Mouse (Mus musculus): Measurements from ENCODE around the gene Gpr62. TPM values are rescaled to one million over a fixed set of nuclear protein-coding genes. Genes with fewer than 3 reads are reported as not detected.

Gpr62 gene
- polyA plus RNA-seq, 1 experiment, result 22.5 TPM

DNA sequence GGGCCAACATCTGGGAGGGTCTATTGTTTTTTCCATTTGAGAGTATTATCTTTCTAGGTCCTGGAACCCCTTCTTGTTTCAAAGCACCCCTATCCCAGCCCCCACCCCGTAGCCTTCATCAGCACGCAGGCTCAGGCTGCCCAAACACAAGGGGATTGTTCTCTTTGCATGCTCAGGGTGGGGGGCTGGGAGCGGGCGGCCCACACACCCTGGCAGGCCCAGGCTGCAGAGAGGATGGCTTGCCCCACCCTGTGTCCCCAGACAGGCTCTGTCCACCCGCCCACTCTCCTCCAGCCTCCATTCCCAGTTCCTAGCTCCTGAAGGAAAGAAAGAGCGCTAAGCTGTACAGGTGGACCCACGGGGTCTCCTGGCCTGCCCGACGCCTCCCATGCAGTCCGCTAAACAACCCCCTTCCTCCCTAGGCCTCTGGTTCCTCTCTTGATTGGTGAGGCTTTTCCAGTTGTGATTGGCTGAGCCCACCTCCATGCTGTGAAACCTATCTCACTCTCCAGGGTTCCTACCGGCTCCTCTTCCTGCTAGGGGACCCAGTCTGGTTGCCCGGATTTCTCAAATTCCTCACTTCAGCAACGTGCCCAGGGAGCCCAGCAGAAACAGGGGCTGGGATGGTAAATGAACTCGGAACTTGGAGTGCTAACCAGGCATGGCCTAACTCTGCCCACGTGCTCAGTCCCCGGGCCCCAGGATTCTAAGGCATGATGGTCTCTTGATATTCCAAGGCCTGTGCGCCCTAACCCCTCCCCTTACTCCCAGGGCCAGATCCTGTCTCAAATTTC lies 10.7 kb downstream of the Gpr62 start:
- Histone ChIP-seq H3K27me3 (ENCODE audit: control insufficient read depth, insufficient read depth, low read length) (no peaks in the 10 kb centered on the region), H3K4me3 (ENCODE audit: control insufficient read depth, low read depth, low read length) (peak overlapping the region; percentile 66), H3K36me3 (ENCODE audit: control insufficient read depth, insufficient read depth, low read length) (no peaks in the 10 kb centered on the region), H3K27ac (ENCODE audit: control insufficient read depth, insufficient read depth, low read depth, low read length) (no peak overlapping the region), H3K4me1 (ENCODE audit: control insufficient read depth, insufficient read depth, low read length) (peaks cover 22% of the 10 kb centered on the region)
- TF ChIP-seq POLR2A (IDR thresholded peaks at IDR 0.05; ENCODE audit: control insufficient read depth, low read depth, low read length), result no peak

DNA sequence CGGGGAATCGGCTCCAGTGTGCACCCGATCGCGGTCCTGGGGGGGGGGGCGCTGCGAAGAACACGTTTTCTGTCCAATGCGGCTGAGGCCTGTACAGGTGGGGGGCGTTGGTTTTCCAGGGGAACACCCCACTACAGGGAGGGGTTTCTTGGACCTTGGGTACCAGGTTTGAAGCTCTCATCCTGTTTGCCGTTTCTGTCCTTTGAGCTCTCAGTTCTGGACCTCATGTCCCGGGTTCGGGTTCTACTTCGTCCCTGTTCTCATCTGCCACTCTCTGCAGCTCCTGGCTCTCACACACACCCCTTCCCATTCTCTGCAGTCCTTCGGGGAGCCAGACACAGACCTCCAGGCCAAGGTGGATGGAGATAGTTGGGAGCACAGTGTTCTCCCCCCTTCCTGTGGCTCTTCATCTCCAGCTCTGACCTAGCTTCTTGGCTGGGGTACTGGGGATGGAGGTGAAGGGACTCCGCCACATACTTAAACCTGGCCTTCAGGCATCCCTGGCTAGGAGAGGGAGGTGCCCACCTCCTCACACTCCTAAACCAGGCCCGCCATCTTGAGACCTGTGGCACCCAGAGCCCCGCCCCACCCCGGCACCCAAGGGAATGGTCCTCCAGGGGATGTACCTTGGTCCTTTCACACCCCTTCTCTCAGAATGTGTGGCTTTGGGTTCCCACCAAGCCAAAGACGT lies 11.5 kb downstream of the Gpr62 start:
- no peak for TF ChIP-seq POLR2A (IDR thresholded peaks at IDR 0.05; ENCODE audit: control insufficient read depth, low read depth, low read length)
- TF ChIP-seq CTCF (IDR thresholded peaks at IDR 0.05; ENCODE audit: control insufficient read depth, insufficient read depth, insufficient replicate concordance, low read depth, low read length), result no peak
- no peaks in the 10 kb centered on the region for H3K36me3 ChIP-seq (ENCODE audit: control insufficient read depth, insufficient read depth, low read length)
- peaks cover 22% of the 10 kb centered on the region for H3K4me1 ChIP-seq (ENCODE audit: control insufficient read depth, insufficient read depth, low read length)
- H3K4me3 ChIP-seq (ENCODE audit: control insufficient read depth, low read depth, low read length), result peak overlapping the region; percentile 66
- H3K27me3 ChIP-seq (ENCODE audit: control insufficient read depth, insufficient read depth, low read length), result no peaks in the 10 kb centered on the region
- no peak overlapping the region for H3K27ac ChIP-seq (ENCODE audit: control insufficient read depth, insufficient read depth, low read depth, low read length)

DNA sequence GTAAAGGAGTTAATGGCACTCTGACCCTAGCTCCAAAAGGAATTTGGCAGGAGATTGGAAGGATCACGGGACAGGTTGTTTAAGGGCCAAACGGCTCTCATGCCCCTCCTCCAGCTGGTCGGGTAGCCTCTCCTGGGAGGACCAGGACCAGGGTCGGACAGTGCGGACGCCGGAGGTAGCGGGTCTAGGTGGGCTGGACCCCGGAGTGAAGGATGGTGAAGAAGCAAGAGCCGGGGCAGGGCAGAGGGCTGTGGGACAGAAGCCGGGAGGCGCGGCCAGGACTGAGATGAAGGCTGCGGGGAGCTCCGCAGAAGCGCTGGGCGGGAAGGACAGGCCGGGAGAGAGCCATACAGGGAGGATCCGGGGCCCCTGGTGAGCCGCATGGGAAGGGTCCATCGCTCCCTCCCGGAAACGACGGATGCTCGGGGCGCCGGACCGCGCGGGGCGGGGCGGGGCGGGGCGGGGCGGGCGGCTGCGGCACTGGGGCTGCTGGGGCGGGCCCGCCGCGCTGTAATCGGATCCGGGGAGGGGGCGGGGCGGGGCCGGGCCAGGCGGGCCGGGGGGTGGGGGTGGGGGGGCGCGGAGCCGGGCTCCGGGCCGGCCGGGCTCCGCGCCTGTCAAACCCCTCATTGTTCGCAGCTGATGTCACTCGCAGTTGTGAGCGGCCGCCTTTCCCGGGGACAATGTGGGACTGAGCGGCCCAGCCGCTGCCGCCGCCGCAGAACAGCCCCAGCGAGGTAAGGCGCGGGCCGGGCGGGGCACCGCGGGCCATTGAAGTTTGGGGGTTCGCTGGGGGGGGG lies 12.3 kb downstream of the Gpr62 start, which contains the start of gene Pcbp4:
Gene Pcbp4, plus strand, starts transcription at position 21 of the 800 bp plus-strand sequence.
- TF ChIP-seq CTCF (IDR thresholded peaks at IDR 0.05; ENCODE audit: control insufficient read depth, insufficient read depth, insufficient replicate concordance, low read depth, low read length), result no peak
- TF ChIP-seq POLR2A (IDR thresholded peaks at IDR 0.05; ENCODE audit: control insufficient read depth, low read depth, low read length), result no peak
- peak within 1 kb of the TSS; percentile 89 for H3K4me3 ChIP-seq (ENCODE audit: control insufficient read depth, low read depth, low read length)
- H3K4me1 ChIP-seq (ENCODE audit: control insufficient read depth, insufficient read depth, low read length), result peaks cover 26% of the 10 kb centered on the region
- no peaks in the 10 kb centered on the region for H3K27me3 ChIP-seq (ENCODE audit: control insufficient read depth, insufficient read depth, low read length)
- H3K36me3 ChIP-seq (ENCODE audit: control insufficient read depth, insufficient read depth, low read length), result no peaks in the 10 kb centered on the region
- 0 out of 2 replicates have a peak within 1 kb of the TSS, but pooled peaks have one; percentile 12 for H3K27ac ChIP-seq (ENCODE audit: control insufficient read depth, insufficient read depth, low read depth, low read length)

DNA sequence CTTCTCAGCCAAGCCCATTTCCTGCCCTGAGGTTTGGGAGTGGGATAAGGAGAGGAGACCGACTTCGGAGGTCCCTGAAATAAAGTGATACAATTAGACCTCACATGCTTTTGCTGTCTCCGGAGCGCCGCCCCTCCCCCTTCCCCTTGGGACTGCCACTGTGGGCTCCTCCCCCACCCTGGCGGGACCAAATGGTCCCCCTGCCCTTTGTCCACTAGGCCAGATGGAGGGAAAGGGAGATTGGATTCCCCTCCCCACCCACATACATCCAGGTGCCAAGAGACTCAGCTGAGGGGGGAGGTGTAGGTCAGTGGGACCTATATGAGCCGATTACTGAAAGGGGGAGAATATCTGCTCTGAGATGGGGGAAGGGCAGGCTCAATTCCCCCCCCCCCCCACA lies 12.9 kb downstream of the Gpr62 start:
- Histone ChIP-seq H3K36me3 (ENCODE audit: control insufficient read depth, insufficient read depth, low read length) (no peaks in the 10 kb centered on the region), H3K4me1 (ENCODE audit: control insufficient read depth, insufficient read depth, low read length) (peaks cover 32% of the 10 kb centered on the region), H3K27me3 (ENCODE audit: control insufficient read depth, insufficient read depth, low read length) (no peaks in the 10 kb centered on the region), H3K27ac (ENCODE audit: control insufficient read depth, insufficient read depth, low read depth, low read length) (no peak overlapping the region), H3K4me3 (ENCODE audit: control insufficient read depth, low read depth, low read length) (peak overlapping the region; percentile 89)
- TF ChIP-seq CTCF (IDR thresholded peaks at IDR 0.05; ENCODE audit: control insufficient read depth, insufficient read depth, insufficient replicate concordance, low read depth, low read length) (no peak), POLR2A (IDR thresholded peaks at IDR 0.05; ENCODE audit: control insufficient read depth, low read depth, low read length) (no peak)

DNA sequence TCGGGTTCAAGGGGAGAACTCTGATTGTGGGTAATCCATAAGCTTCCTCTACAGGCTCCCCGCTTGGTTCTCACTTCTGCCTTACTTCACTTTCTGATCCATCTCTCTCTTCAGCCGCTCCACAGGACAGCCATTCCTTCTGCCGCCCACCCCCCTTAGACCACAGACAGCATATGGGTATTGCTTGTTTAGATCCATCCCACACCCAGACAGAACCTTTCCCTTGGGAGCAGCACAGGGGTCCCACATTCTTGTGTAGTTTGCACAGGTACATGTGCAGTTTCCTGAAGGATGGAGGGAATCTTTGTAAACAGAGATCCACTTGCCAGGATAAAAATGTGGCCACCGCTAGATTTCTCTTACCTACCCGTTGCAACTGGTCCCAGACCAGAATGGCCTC lies 13.4 kb downstream of the Gpr62 start:
- Histone ChIP-seq H3K27ac (ENCODE audit: control insufficient read depth, insufficient read depth, low read depth, low read length) (no peak overlapping the region), H3K4me3 (ENCODE audit: control insufficient read depth, low read depth, low read length) (peak overlapping the region; percentile 89), H3K27me3 (ENCODE audit: control insufficient read depth, insufficient read depth, low read length) (no peaks in the 10 kb centered on the region), H3K4me1 (ENCODE audit: control insufficient read depth, insufficient read depth, low read length) (peaks cover 36% of the 10 kb centered on the region), H3K36me3 (ENCODE audit: control insufficient read depth, insufficient read depth, low read length) (no peaks in the 10 kb centered on the region)
- TF ChIP-seq POLR2A (IDR thresholded peaks at IDR 0.05; ENCODE audit: control insufficient read depth, low read depth, low read length) (no peak), CTCF (IDR thresholded peaks at IDR 0.05; ENCODE audit: control insufficient read depth, insufficient read depth, insufficient replicate concordance, low read depth, low read length) (no peak)

DNA sequence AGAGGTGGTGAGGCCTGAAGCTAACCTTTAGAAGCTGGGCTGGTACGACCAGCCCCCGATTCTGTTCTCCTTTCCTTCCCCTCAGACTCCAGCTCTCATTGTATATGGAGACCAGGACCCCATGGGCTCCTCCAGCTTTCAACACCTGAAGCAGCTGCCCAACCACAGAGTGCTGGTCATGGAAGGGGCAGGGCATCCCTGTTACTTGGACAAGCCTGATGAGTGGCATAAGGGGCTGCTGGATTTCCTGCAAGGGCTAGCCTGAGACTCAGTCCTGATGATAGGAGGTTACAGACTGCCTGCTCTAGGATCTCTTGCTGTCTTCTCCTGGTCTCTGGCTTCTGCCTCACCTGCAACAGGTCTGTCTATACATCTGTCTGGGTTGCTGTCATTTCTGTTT lies 13.8 kb downstream of the Gpr62 start:
- Histone ChIP-seq H3K27ac (ENCODE audit: control insufficient read depth, insufficient read depth, low read depth, low read length) (no peak overlapping the region), H3K4me1 (ENCODE audit: control insufficient read depth, insufficient read depth, low read length) (peaks cover 36% of the 10 kb centered on the region), H3K4me3 (ENCODE audit: control insufficient read depth, low read depth, low read length) (no peak overlapping the region), H3K27me3 (ENCODE audit: control insufficient read depth, insufficient read depth, low read length) (no peaks in the 10 kb centered on the region), H3K36me3 (ENCODE audit: control insufficient read depth, insufficient read depth, low read length) (no peaks in the 10 kb centered on the region)
- no peak for TF ChIP-seq CTCF (IDR thresholded peaks at IDR 0.05; ENCODE audit: control insufficient read depth, insufficient read depth, insufficient replicate concordance, low read depth, low read length)
- no peak for TF ChIP-seq POLR2A (IDR thresholded peaks at IDR 0.05; ENCODE audit: control insufficient read depth, low read depth, low read length)

DNA sequence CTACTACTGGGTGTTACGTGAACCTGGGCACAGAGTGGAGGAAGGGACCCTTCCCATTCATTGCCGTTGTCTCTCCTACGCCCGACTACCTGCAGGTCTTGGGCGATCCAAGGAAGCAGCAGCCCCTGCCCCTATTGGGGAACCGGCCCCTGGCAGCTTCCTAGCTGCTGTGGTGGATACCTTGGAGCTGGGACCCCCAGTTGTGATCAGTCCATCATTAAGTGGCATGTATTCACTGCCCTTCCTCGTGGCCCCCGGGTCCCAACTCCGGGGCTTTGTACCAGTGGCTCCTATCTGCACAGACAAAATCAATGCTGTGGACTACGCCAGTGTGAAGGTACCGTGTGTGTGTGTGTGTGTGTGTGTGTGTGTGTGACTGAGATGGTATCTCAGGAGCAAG lies 14.4 kb downstream of the Gpr62 start:
- no peak overlapping the region for H3K27ac ChIP-seq (ENCODE audit: control insufficient read depth, insufficient read depth, low read depth, low read length)
- TF ChIP-seq POLR2A (IDR thresholded peaks at IDR 0.05; ENCODE audit: control insufficient read depth, low read depth, low read length) (no peak), CTCF (IDR thresholded peaks at IDR 0.05; ENCODE audit: control insufficient read depth, insufficient read depth, insufficient replicate concordance, low read depth, low read length) (no peak)
- H3K27me3 ChIP-seq (ENCODE audit: control insufficient read depth, insufficient read depth, low read length), result no peaks in the 10 kb centered on the region
- H3K36me3 ChIP-seq (ENCODE audit: control insufficient read depth, insufficient read depth, low read length), result no peaks in the 10 kb centered on the region
- no peak overlapping the region for H3K4me3 ChIP-seq (ENCODE audit: control insufficient read depth, low read depth, low read length)
- H3K4me1 ChIP-seq (ENCODE audit: control insufficient read depth, insufficient read depth, low read length), result peaks cover 36% of the 10 kb centered on the region
